8 mouse cellular contexts compared by ENCODE assay signal in genomic region chr8:121949941-121950748, GRCm38 (mm10). TPM values are rescaled to one million over a fixed set of nuclear protein-coding genes. Genes with fewer than 3 reads are reported as not detected.
DNase-seq lines count a peak whose midpoint lies in the region; ATAC-seq lines count a peak whose summit lies in the region.

No protein-coding gene starts in this region.

- peak; percentile 88 for ATAC-seq in inflammation-experienced regulatory T-cells, adult 6 months
- ATAC-seq in megakaryocyte-erythroid progenitor cell, adult 5-6 weeks (replicated peaks; ENCODE audit: low FRiP score, low TSS enrichment, poor library complexity, severe bottlenecking), result peak; percentile 79

- intact Hi-C loops in gastrocnemius, postnatal 14 days (cut with DNase I; ENCODE audit: low total_unique reads), result no loop called here
- intact Hi-C loops in left cerebral cortex, postnatal 10 days (cut with DNase I), result no loop called here

- peak; percentile 99 to 100 for DNase-seq in adrenal gland, adult (ENCODE audit: inconsistent age in 2 of 2, low spot score in 1 of 2)
- DNase-seq in embryo, embryonic 10.5 days (ENCODE audit: low spot score), result peak; percentile 99
- DNase-seq in gastrocnemius, postnatal 14 days, result peak; percentile 98
- peak; percentile 98 to 99 for DNase-seq in left cerebral cortex, postnatal 10 days (ENCODE audit: extremely low spot score in 1 of 2, low spot score in 2 of 2)
- peak; percentile 99 for DNase-seq in right cerebral cortex, postnatal 25 days
- peak; percentile 98 for DNase-seq in urinary bladder, postnatal 4 days (ENCODE audit: low spot score in 2 of 2)

RNA-seq across cellular contexts. Expression of gene Banp, which starts 0.6 kb away (rescaled TPM):
- total RNA-seq in gastrocnemius, postnatal 14 days (2021), result 1 to 10 TPM; 8.3 to 8.4 TPM
- polyA plus RNA-seq in inflammation-experienced regulatory T-cells, adult 6 months (2017; shearing (Covaris generic)), result 10 to 100 TPM; 35.0 to 37.5 (median 36.2) TPM
- total RNA-seq in left cerebral cortex, postnatal 10 days (2021), result 10 to 100 TPM; 20.8 to 22.7 TPM
- 18.4 and 22.9 TPM in 2 replicates for total RNA-seq in megakaryocyte-erythroid progenitor cell, adult 5-6 weeks (2014; fragmentation: Nextera tagmentation)
- total RNA-seq in megakaryocyte-erythroid progenitor cell, adult 5-6 weeks (2017), result 10.8 and 17.3 TPM in 2 replicates

RNA-seq across cellular contexts. Expression of gene Car5a, which starts 5.4 kb away (rescaled TPM):
- total RNA-seq in gastrocnemius, postnatal 14 days (2021), result not detected
- polyA plus RNA-seq in inflammation-experienced regulatory T-cells, adult 6 months (2017; shearing (Covaris generic)), result not detected
- not detected for total RNA-seq in left cerebral cortex, postnatal 10 days (2021)
- total RNA-seq in megakaryocyte-erythroid progenitor cell, adult 5-6 weeks (2014; fragmentation: Nextera tagmentation), result not detected in 2 replicates
- total RNA-seq in megakaryocyte-erythroid progenitor cell, adult 5-6 weeks (2017), result not detected in 2 replicates

RNA-seq across cellular contexts. Expression of gene Slc7a5, which starts 42.7 kb away (rescaled TPM):
- total RNA-seq in gastrocnemius, postnatal 14 days (2021), result 1 to 10 TPM; 4.2 to 5.7 TPM
- polyA plus RNA-seq in inflammation-experienced regulatory T-cells, adult 6 months (2017; shearing (Covaris generic)), result 1 to 10 TPM; 2.5 to 4.4 (median 2.6) TPM
- 100 to 1,000 TPM; 132 to 155 TPM for total RNA-seq in left cerebral cortex, postnatal 10 days (2021)
- total RNA-seq in megakaryocyte-erythroid progenitor cell, adult 5-6 weeks (2014; fragmentation: Nextera tagmentation), result 78.1 and 90.0 TPM in 2 replicates
- 23.6 and 43.1 TPM in 2 replicates for total RNA-seq in megakaryocyte-erythroid progenitor cell, adult 5-6 weeks (2017)

Comparison
In these comparisons a context has a peak if more than half of its experiments do, and no peak if none do; other contexts are left out.
1. Peak in every context shown above with its lines: DNase-seq and ATAC-seq.